Mouse (Mus musculus) ES-E14 (cell line): ENCODE measurements at regions not wholly inside any gene's neighbourhood (a gene's known extent, or its start where the extent isn't known, plus 50 kb on each side); places are given as distances from the start of the nearest gene placed in this dataset.

Source experiments
- CHD2 ChIP-seq: IDR thresholded peaks from 2 replicates; pipeline ENCODE4 v1.6.1; 2014; ENCODE audit warnings: mild to moderate bottlenecking, low read depth, low read length, inconsistent platforms
- HCFC1 ChIP-seq: IDR thresholded peaks from 2 replicates; pipeline ENCODE4 v1.6.1; 2012; ENCODE audit warnings: low read length, inconsistent platforms, borderline replicate concordance; ENCODE audit not compliant: insufficient read depth
- MAFK ChIP-seq: IDR thresholded peaks from 2 replicates; pipeline ENCODE4 v1.6.1; 2014; ENCODE audit warnings: mild to moderate bottlenecking, low read depth, low read length, inconsistent platforms; ENCODE audit not compliant: insufficient read depth
- ZC3H11A ChIP-seq: IDR thresholded peaks from 2 replicates; pipeline ENCODE4 v1.6.1; 2012; ENCODE audit warnings: low read depth, mild to moderate bottlenecking, inconsistent platforms, low read length, borderline replicate concordance

- TF ChIP-seq HCFC1, result no peak
- no peak for TF ChIP-seq CHD2
- TF ChIP-seq MAFK, result no peak
- no peak for TF ChIP-seq ZC3H11A
Observed at GRCm38 (mm10) chr10:111741301-111741945, 231.0 kb upstream of the Krr1 start.
